Mouse (Mus musculus) intestine, embryonic 16.5 days (tissue): ENCODE data around the gene Ifit1. TPM values are rescaled to one million over a fixed set of nuclear protein-coding genes. Genes with fewer than 3 reads are reported as not detected.
"Not testable (repeated sequence)": the region's sequence is repeated elsewhere in the genome, so short reads cannot be mapped to it uniquely, and the experiment has no call there.

Source experiments
- ATAC-seq: fragments of 200-750 bp; cut with Nextera tagmentation; 2 replicates; pipeline ENCODE4 v1.8.0; 2017; ENCODE audit warnings: moderate TSS enrichment, moderate library complexity
- H3K27ac ChIP-seq: fragments of 300-500 bp; sonication (generic); 2 replicates; pipeline ENCODE4 v1.5.1; 2014; ENCODE audit warnings: mild to moderate bottlenecking, low read length
- H3K27me3 ChIP-seq: fragments of 300-500 bp; sonication (generic); replicated peaks from 2 replicates; pipeline ENCODE4 v1.6.1; 2014; ENCODE audit warnings: low read length, control low read depth, mixed read lengths; ENCODE audit not compliant: control insufficient read depth, insufficient read depth
- H3K36me3 ChIP-seq: fragments of 300-500 bp; sonication (generic); 2 replicates; pipeline ENCODE4 v1.6.1; 2014; ENCODE audit warnings: low read length, control low read depth; ENCODE audit not compliant: control insufficient read depth, insufficient read depth
- H3K4me1 ChIP-seq: fragments of 300-500 bp; sonication (generic); 2 replicates; pipeline ENCODE4 v1.6.1; 2014; ENCODE audit warnings: low read length, control low read depth, mixed read lengths; ENCODE audit not compliant: control insufficient read depth, insufficient read depth
- H3K4me2 ChIP-seq: fragments of 300-500 bp; sonication (generic); 2 replicates; pipeline ENCODE4 v1.6.1; 2014; ENCODE audit warnings: low read depth, low read length, control low read depth
- H3K4me3 ChIP-seq: fragments of 300-500 bp; sonication (generic); 2 replicates; pipeline ENCODE4 v1.5.1; 2014; ENCODE audit warnings: mild to moderate bottlenecking, low read length
- H3K9ac ChIP-seq: fragments of 300-500 bp; sonication (generic); 2 replicates; pipeline ENCODE4 v1.6.1; 2014; ENCODE audit warnings: low read depth, low read length
- H3K9me3 ChIP-seq: fragments of 300-500 bp; sonication (generic); 2 replicates; pipeline ENCODE4 v1.6.1; 2016; ENCODE audit warnings: low read length, control low read depth; ENCODE audit not compliant: control insufficient read depth
- WGBS: fragments of 180-500 bp; shearing (Covaris S2); extraction: QIAGEN DNeasy Blood & Tissue Kit; methylation state at CpG from one replicate; pipeline ENCODE4 v1.1.7; 2014; 5-methylcytosine and 5-hydroxymethylcytosine counted together
- polyA plus RNA-seq: library from polyadenylated mRNA; unstranded; fragments of >200 nt; fragmentation: Nextera tagmentation; extraction: Ambion mirVana; gene quantifications from 2 replicates; pipeline ENCODE4 v1.2.1, GENCODE M21; 2015

Ifit1 gene
- 10.8 and 12.6 TPM in 2 replicates for polyA plus RNA-seq

GRCm38 (mm10) chr19:34640623-34641022, at the start of gene Ifit1, which contains the start of gene Ifit1bl2:
Gene Ifit1, plus strand, starts transcription at chr19:34640871.
Gene Ifit1bl2, minus strand, starts transcription at chr19:34640743.
- H3K4me2 ChIP-seq: peak within 1 kb of the TSS; percentile 16
- H3K9me3 ChIP-seq: no peaks in the 10 kb centered on the region
- peak; percentile 84 for ATAC-seq
- H3K9ac ChIP-seq: peak within 1 kb of the TSS; percentile 4; the same call in 1 of the 2 replicates
- H3K4me1 ChIP-seq: peaks cover 6% of the 10 kb centered on the region
- no peaks in the 10 kb centered on the region for H3K36me3 ChIP-seq
- 0 out of 2 replicates have a peak within 1 kb of the TSS, but pooled peaks have one; percentile 0 for H3K27ac ChIP-seq
- 0 out of 2 replicates have a peak, but pooled peaks cover 4% of the 10 kb centered on the region for H3K27me3 ChIP-seq
- peak within 1 kb of the TSS; percentile 18 for H3K4me3 ChIP-seq
- WGBS: 25% methylated on average over 4 of the region's 4 CpGs

GRCm38 (mm10) chr19:34593456-34593855, 47.2 kb upstream of the Ifit1 start:
- Histone ChIP-seq H3K36me3 (no peaks in the 10 kb centered on the region), H3K4me2 (no peak overlapping the region), H3K4me1 (no peaks in the 10 kb centered on the region), H3K27me3 (no peaks in the 10 kb centered on the region), H3K27ac (no peak overlapping the region), H3K9ac (no peak overlapping the region), H3K4me3 (no peak overlapping the region), H3K9me3 (no peaks in the 10 kb centered on the region)
- 89% methylated on average over 2 of the region's 2 CpGs for WGBS
- ATAC-seq: no peak

GRCm38 (mm10) chr19:34594523-34594922, 46.1 kb upstream of the Ifit1 start:
- H3K4me3 ChIP-seq, H3K36me3 ChIP-seq, H3K27ac ChIP-seq, H3K4me2 ChIP-seq, H3K4me1 ChIP-seq, H3K9me3 ChIP-seq, ATAC-seq, H3K27me3 ChIP-seq, H3K9ac ChIP-seq: not testable (repeated sequence)
- 84% methylated on average over 3 of the region's 3 CpGs for WGBS

- Histone ChIP-seq H3K4me2 (no peak overlapping the region), H3K27me3 (no peaks in the 10 kb centered on the region), H3K4me1 (no peaks in the 10 kb centered on the region), H3K9me3 (no peaks in the 10 kb centered on the region), H3K9ac (no peak overlapping the region), H3K36me3 (no peaks in the 10 kb centered on the region), H3K4me3 (no peak overlapping the region), H3K27ac (no peak overlapping the region)
- no peak for ATAC-seq
These were observed 43.9 kb upstream of the Ifit1 start for GRCm38 (mm10) chr19:34596811-34597210.

GRCm38 (mm10) chr19:34598341-34598740, 42.3 kb upstream of the Ifit1 start:
- no peak for ATAC-seq
- Histone ChIP-seq H3K4me2 (no peak overlapping the region), H3K4me3 (no peak overlapping the region), H3K4me1 (no peaks in the 10 kb centered on the region), H3K9me3 (no peaks in the 10 kb centered on the region), H3K36me3 (no peaks in the 10 kb centered on the region), H3K9ac (no peak overlapping the region), H3K27me3 (no peaks in the 10 kb centered on the region), H3K27ac (no peak overlapping the region)
- WGBS: 76% methylated on average over 2 of the region's 2 CpGs

- H3K9ac ChIP-seq, H3K36me3 ChIP-seq, H3K9me3 ChIP-seq, H3K4me2 ChIP-seq, H3K4me1 ChIP-seq, H3K27ac ChIP-seq, H3K4me3 ChIP-seq, H3K27me3 ChIP-seq: not testable (repeated sequence)
- peak; percentile 72 for ATAC-seq
These were observed 41.4 kb upstream of the Ifit1 start for GRCm38 (mm10) chr19:34599250-34599649.

- not testable (repeated sequence) for H3K27ac ChIP-seq, H3K4me2 ChIP-seq, H3K4me3 ChIP-seq, H3K36me3 ChIP-seq, H3K9me3 ChIP-seq, H3K9ac ChIP-seq, H3K4me1 ChIP-seq, H3K27me3 ChIP-seq
- 50% methylated on average over 1 of the region's 1 CpGs for WGBS
- peak; percentile 51; the same call in 1 of the 2 replicates for ATAC-seq
These were observed 38.8 kb upstream of the Ifit1 start, which contains the start of gene Ifit1bl1 for GRCm38 (mm10) chr19:34601888-34602287. Gene Ifit1bl1, minus strand, starts transcription at chr19:34601956.

GRCm38 (mm10) chr19:34605472-34605871, 35.2 kb upstream of the Ifit1 start:
- 85% methylated on average over 3 of the region's 3 CpGs for WGBS
- no peak overlapping the region for H3K4me3 ChIP-seq
- no peaks in the 10 kb centered on the region for H3K9me3 ChIP-seq
- H3K36me3 ChIP-seq: no peaks in the 10 kb centered on the region
- no peaks in the 10 kb centered on the region for H3K27me3 ChIP-seq
- H3K27ac ChIP-seq: no peak overlapping the region
- no peak for ATAC-seq
- H3K4me1 ChIP-seq: no peaks in the 10 kb centered on the region
- H3K9ac ChIP-seq: no peak overlapping the region
- no peak overlapping the region for H3K4me2 ChIP-seq

GRCm38 (mm10) chr19:34607237-34608051, 33.2 kb upstream of the Ifit1 start, which contains the start of gene Ifit3b:
Gene Ifit3b, plus strand, starts transcription at chr19:34607970.
- H3K27me3 ChIP-seq, H3K27ac ChIP-seq, H3K36me3 ChIP-seq, H3K4me1 ChIP-seq, H3K9ac ChIP-seq, H3K4me2 ChIP-seq, H3K4me3 ChIP-seq, H3K9me3 ChIP-seq: not testable (repeated sequence)
- WGBS: 35% methylated on average over 4 of the region's 4 CpGs
- peak; percentile 89 for ATAC-seq
